Mouse (Mus musculus) T-helper 2 cell (primary cell): ENCODE measurements around the gene Mcm2.

Source experiments
- in situ Hi-C: fragments of 300-600 bp; cut with MboI, MseI; formaldehyde crosslinking; loops from one replicate; pipeline ENCODE4 v1.15.1; 2025; ENCODE audit warnings: high pct_unique_total_duplicates

Mcm2 gene

GRCm38 (mm10) chr6:88854509-88854908, 44.1 kb downstream of the Mcm2 start:
- in situ Hi-C loops: no loop called here

DNA sequence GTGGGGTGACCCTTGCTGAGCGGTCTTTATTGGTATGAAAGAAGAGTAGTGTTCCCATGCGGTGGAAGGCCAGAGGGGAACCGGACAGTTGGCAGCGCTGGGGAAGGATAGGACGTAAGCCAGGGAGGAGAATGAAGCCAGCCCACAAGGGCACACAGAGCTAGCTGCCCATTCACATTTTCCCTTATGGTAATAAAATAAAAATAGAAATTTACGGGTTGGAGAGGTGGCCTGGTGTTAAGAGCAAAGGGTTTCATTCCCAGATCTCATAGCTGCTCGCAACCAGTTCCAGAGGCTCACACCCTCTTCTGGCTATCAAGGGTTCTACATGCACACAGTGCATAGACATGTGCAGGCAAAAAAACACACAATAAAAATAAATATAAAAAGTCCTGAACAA, 48.5 kb downstream of the Mcm2 start:
- in situ Hi-C loops: no loop called here

GRCm38 (mm10) chr6:88849270-88849669, 49.3 kb downstream of the Mcm2 start:
- in situ Hi-C loops: loop anchor here (5.0 kb wide), 1 partner anchor 297 kb away; no protein-coding TSS in a partner anchor

- in situ Hi-C loops: loop anchor here (5.0 kb wide), 1 partner anchor 295 kb away; no protein-coding TSS in a partner anchor
Observed at GRCm38 (mm10) chr6:88847571-88847970, 51.0 kb downstream of the Mcm2 start.

DNA sequence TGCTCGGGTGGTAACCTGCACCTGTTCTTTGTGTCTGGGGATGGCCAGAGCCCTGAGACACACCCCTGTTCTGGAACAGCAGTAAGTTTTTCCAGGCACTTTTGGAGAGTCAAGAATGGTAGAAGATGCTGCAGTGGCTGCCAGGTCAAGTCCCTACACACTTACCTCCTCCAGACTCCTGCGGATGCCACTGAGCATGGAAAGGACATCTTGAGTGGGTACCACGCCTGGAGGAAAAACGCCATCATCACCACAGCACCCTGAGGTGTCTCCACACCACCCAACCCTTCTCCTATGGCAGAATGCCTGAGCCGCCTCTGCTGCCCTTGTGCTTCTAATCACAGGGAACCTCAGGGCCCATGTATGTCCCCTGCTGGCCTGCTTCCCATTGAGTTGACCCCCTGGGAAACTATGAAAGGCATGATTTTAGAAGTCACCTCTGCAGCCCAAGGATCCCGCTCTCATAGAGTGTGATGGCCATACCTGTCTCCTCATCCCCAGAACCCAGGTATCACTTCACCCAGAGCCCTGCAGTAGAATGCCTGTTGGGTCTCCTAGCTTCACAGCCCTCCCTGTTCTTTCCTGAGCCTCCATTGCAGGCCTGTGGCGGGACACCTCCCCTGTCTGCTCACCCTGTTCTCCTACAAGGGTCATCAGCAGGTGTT, 53.5 kb downstream of the Mcm2 start:
- in situ Hi-C loops: loop anchor here (5.0 kb wide), 2 partner anchors 57 to 293 kb away; partner anchors contain the start of gene Tpra1

GRCm38 (mm10) chr6:88843781-88844725, 54.5 kb downstream of the Mcm2 start:
- in situ Hi-C loops: loop anchor here (5.0 kb wide), 1 partner anchor 58 kb away; the partner anchor contains the start of gene Tpra1

DNA sequence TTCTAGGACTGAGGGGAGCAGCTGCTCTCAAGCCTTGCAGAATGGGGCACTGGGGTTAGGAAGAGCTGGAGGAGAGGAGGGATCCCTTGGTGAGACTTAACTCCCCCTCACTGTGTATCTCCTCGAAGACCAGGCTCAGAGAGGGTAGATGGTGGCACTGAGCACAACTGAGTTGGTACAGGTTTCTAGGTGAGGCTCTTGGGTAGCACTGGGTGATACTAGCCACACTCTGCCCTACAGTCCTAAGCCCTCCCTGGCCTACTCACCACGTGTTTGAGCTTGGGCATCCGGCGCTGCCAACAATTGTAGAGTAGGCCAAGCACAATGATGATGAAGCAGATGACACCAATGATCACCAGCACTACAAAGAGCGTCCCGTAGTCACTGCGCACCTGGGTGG, 55.3 kb downstream of the Mcm2 start:
- in situ Hi-C loops: loop anchor here (5.0 kb wide), 1 partner anchor 59 kb away; the partner anchor contains the start of gene Tpra1

- in situ Hi-C loops: loop anchor here (5.0 kb wide), 1 partner anchor 60 kb away; the partner anchor contains the start of gene Tpra1
Observed at GRCm38 (mm10) chr6:88842731-88843151, 55.8 kb downstream of the Mcm2 start.

GRCm38 (mm10) chr6:88841781-88842689, 56.5 kb downstream of the Mcm2 start, which contains the start of gene Abtb1:
TSS of gene Abtb1 (minus strand) at chr6:88841984.
- in situ Hi-C loops: loop anchor here (5.0 kb wide), 1 partner anchor 60 kb away; the partner anchor contains the start of gene Tpra1

- in situ Hi-C loops: loop anchor here (5.0 kb wide), 1 partner anchor 61 kb away; the partner anchor contains the start of gene Tpra1
Observed at GRCm38 (mm10) chr6:88841514-88841780, 57.1 kb downstream of the Mcm2 start.

DNA sequence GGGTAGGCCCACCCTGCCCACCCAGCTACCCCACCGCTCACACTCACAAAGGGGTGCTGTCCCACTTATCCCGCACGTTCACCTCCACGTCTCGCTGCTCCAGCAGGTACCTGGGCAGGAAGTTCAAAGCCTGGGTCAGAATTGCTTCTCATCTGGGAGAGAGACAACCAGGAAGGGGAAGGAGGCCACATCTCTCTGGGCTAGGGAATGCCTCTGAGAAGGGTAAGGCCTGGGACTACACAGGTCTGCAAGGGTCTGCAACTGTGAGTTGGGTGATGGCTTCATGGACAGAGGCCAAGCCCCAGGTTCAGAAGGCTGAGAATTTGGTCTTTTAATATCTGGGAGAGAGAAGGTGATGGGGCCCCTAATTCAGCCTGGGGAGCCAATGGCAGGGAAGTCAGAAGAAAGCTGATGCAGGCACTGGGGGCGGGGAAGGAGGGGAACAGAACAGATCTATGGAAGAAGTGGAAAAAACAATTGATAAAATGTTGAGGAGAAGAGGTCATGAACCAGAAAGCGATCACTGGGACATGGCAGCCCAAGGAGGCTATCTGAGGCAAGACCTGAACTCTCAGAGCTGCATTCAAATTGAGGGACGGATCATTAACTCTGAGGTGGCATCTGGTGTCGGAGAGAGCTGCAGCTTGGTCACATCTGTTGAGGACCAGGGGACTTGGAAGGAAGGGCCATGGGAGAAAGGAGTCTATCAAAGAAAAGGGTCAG, 57.6 kb downstream of the Mcm2 start:
- in situ Hi-C loops: loop anchor here (5.0 kb wide), 1 partner anchor 61 kb away; the partner anchor contains the start of gene Tpra1

DNA sequence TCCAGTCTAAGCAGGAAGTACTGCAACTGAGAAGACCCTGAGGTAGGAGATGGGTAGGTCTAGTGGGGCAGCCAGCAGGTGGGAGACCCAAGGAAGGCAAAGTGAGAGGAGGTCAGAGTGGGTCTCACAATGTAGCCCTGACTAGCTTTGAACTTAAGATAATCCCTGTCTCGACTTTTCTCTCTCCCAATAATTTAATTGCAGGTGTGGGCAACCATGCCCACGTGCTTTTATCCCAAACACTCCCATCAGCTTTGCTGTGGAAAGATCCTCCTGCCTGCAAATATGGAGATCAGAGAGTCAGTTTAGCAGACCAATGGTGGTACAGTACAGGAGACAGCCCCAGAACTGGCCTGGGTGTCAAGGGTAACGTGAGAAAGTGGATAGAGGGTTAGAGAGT, 58.4 kb downstream of the Mcm2 start:
- in situ Hi-C loops: loop anchor here (5.0 kb wide), 1 partner anchor 62 kb away; the partner anchor contains the start of gene Tpra1

- in situ Hi-C loops: loop anchor here (5.0 to 10.0 kb wide), 2 partner anchors 92 to 645 kb away; partner anchors contain the start of gene Gata2
Observed at GRCm38 (mm10) chr6:88839135-88839970, 59.2 kb downstream of the Mcm2 start.

- in situ Hi-C loops: loop anchor here (5.0 to 10.0 kb wide), 2 partner anchors 91 to 644 kb away; partner anchors contain the start of gene Gata2
Observed at GRCm38 (mm10) chr6:88838613-88839012, 60.0 kb downstream of the Mcm2 start.

GRCm38 (mm10) chr6:88837999-88838398, 60.6 kb downstream of the Mcm2 start:
- in situ Hi-C loops: loop anchor here (5.0 to 10.0 kb wide), 2 partner anchors 91 to 643 kb away; partner anchors contain the start of gene Gata2

DNA sequence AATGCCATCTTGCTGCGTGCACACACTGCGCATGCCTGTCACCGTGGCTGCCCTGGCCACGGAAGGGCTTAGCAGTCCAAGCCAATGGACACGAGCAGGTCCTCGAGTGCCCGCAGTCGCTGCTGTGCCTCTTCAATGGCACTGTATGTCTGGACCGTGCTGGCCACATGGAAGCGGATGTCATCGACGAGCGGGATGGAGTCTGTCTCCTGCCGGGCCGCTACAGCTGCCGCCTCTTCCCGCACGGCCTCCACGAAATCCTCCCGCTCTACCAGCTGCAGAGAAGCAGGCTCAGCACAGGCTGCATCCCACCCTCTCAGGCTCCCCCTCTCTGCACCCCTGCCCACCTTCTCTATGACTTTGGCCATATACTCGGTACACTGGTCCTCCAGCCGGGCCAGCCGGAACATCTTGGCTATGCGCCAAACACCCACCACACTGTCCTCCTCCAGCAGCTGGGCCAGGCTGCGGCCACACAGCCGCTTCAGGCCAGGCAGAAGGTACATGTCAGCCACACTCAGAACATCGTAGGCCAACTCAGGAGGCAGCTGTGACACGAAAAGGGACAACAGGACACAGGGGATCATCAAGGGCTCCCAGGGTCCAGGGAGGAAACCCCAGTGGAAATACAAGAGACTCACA, 62.3 kb downstream of the Mcm2 start:
- in situ Hi-C loops: loop anchor here (5.0 to 10.0 kb wide), 2 partner anchors 89 to 641 kb away; partner anchors contain the start of gene Gata2

GRCm38 (mm10) chr6:88835047-88835446, 63.5 kb downstream of the Mcm2 start:
- in situ Hi-C loops: loop anchor here (5.0 to 10.0 kb wide), 2 partner anchors 88 to 640 kb away; partner anchors contain the start of gene Gata2
